8 mouse cellular contexts compared by ENCODE assay signal in genomic region chr4:143120008-143120407, GRCm38 (mm10).
DNase-seq lines count a peak whose midpoint lies in the region; ATAC-seq lines count a peak whose summit lies in the region.

No protein-coding gene starts in this region.

- intact Hi-C loops in heart, postnatal 10 days (cut with DNase I) = no loop called here

- DNase-seq in gastrocnemius, adult 18-20 months (ENCODE audit: low spot score) = peak; percentile 24
- DNase-seq in gastrocnemius, adult 8-10 months (ENCODE audit: low spot score in 2 of 2) = no peak
- peak; percentile 19 for DNase-seq in lung, postnatal 10 days
- DNase-seq in lung, adult 18-20 months = no peak
- DNase-seq in cerebellum, adult 11-12 months = peak; percentile 59
- DNase-seq in heart, postnatal 10 days = peak; percentile 76 to 79
- DNase-seq in natural killer cell, adult 2 months (ENCODE audit: low spot score in 2 of 2) = no peak

- ATAC-seq in erythroblast, adult 5-6 weeks (replicated peaks; ENCODE audit: low FRiP score, poor library complexity, severe bottlenecking) = no peak

Comparison
In these comparisons a context has a peak if more than half of its experiments do, and no peak if none do; other contexts are left out.
1. DNase-seq: peak in gastrocnemius, adult 18-20 months (single experiment), lung, postnatal 10 days (single experiment), cerebellum, adult 11-12 months (single experiment) and heart, postnatal 10 days (2 of 2); none in gastrocnemius, adult 8-10 months (0 of 2), lung, adult 18-20 months (0 of 2) and natural killer cell, adult 2 months (0 of 2).